Mouse (Mus musculus): ENCODE measurements around the gene Tnfrsf11a. TPM values are rescaled to one million over a fixed set of nuclear protein-coding genes. Genes with fewer than 3 reads are reported as not detected.
A peak's percentile ranks its signal among the peaks of the same experiment; 100 is the strongest.

Tnfrsf11a gene
- polyA plus RNA-seq, 1 experiment from 2014 or later, result 3.8 TPM

GRCm38 (mm10) chr1:105843386-105843785 lies 62.9 kb downstream of the Tnfrsf11a start:
- WGBS, result 7% methylated on average over 12 of the region's 12 CpGs
- H3K36me3 ChIP-seq (ENCODE audit: control insufficient read depth, insufficient read depth, low read length), result no peaks in the 10 kb centered on the region

GRCm38 (mm10) chr1:105843856-105844255 lies 63.3 kb downstream of the Tnfrsf11a start:
- ATAC-seq (ENCODE audit: low FRiP score, low TSS enrichment) (no peak), DNase-seq (ENCODE audit: low spot score) (peak; percentile 11)
- Histone ChIP-seq H3K27ac (replicated peaks) (no peak overlapping the region), H3K9me3 (ENCODE audit: control insufficient read depth, low read length) (no peaks in the 10 kb centered on the region), H3K4me1 (replicated peaks; ENCODE audit: control insufficient read depth, insufficient read depth) (no peaks in the 10 kb centered on the region), H3K27me3 (ENCODE audit: control insufficient read depth, insufficient read depth, low read length) (no peaks in the 10 kb centered on the region), H3K9ac (ENCODE audit: low read length) (no peak overlapping the region), H3K4me3 (ENCODE audit: low read depth, low read length) (no peak overlapping the region), H3K4me2 (replicated peaks; ENCODE audit: low read depth) (0 out of 2 replicates have a peak overlapping the region, but pooled peaks have one; percentile 31), H3K36me3 (ENCODE audit: control insufficient read depth, insufficient read depth, low read length) (no peaks in the 10 kb centered on the region)
- WGBS, result 20% methylated on average over 2 of the region's 2 CpGs
- TF ChIP-seq CTCF (IDR thresholded peaks at IDR 0.05; ENCODE audit: low read depth) (no peak), EP300 (optimal IDR thresholded peaks at IDR 0.05) (no peak)

More at GRCm38 (mm10) chr1:105843386-105843785, 62.9 kb downstream of the Tnfrsf11a start:
- no peak overlapping the region for H3K27ac ChIP-seq (replicated peaks)
- DNase-seq (ENCODE audit: low spot score) (peak; percentile 14), ATAC-seq (ENCODE audit: low FRiP score, low TSS enrichment) (no peak)
- H3K9ac ChIP-seq (ENCODE audit: low read length), result no peak overlapping the region
- H3K27me3 ChIP-seq (ENCODE audit: control insufficient read depth, insufficient read depth, low read length), result no peaks in the 10 kb centered on the region
- peak overlapping the region; percentile 1; the same call in 1 of the 2 replicates for H3K4me2 ChIP-seq (replicated peaks; ENCODE audit: low read depth)
- no peaks in the 10 kb centered on the region for H3K9me3 ChIP-seq (ENCODE audit: control insufficient read depth, low read length)
- no peaks in the 10 kb centered on the region for H3K4me1 ChIP-seq (replicated peaks; ENCODE audit: control insufficient read depth, insufficient read depth)
- no peak overlapping the region for H3K4me3 ChIP-seq (ENCODE audit: low read depth, low read length)
- no peak for TF ChIP-seq CTCF (IDR thresholded peaks at IDR 0.05; ENCODE audit: low read depth)
- TF ChIP-seq EP300 (optimal IDR thresholded peaks at IDR 0.05), result no peak

GRCm38 (mm10) chr1:105844341-105845006 lies 64.0 kb downstream of the Tnfrsf11a start:
- ATAC-seq (ENCODE audit: low FRiP score, low TSS enrichment) (peak; percentile 32; the same call in 1 of the 2 replicates), DNase-seq (ENCODE audit: low spot score) (peak; percentile 18)
- Histone ChIP-seq H3K27me3 (ENCODE audit: control insufficient read depth, insufficient read depth, low read length) (no peaks in the 10 kb centered on the region), H3K9ac (ENCODE audit: low read length) (no peak overlapping the region), H3K36me3 (ENCODE audit: control insufficient read depth, insufficient read depth, low read length) (no peaks in the 10 kb centered on the region), H3K27ac (replicated peaks) (no peak overlapping the region), H3K4me3 (ENCODE audit: low read depth, low read length) (0 out of 2 replicates have a peak overlapping the region, but pooled peaks have one; percentile 6), H3K4me1 (replicated peaks; ENCODE audit: control insufficient read depth, insufficient read depth) (no peaks in the 10 kb centered on the region), H3K4me2 (replicated peaks; ENCODE audit: low read depth) (peak overlapping the region; percentile 31), H3K9me3 (ENCODE audit: control insufficient read depth, low read length) (no peaks in the 10 kb centered on the region)
- WGBS, result 16% methylated on average over 28 of the region's 28 CpGs
- TF ChIP-seq EP300 (optimal IDR thresholded peaks at IDR 0.05), result no peak
- TF ChIP-seq CTCF (IDR thresholded peaks at IDR 0.05; ENCODE audit: low read depth), result no peak

GRCm38 (mm10) chr1:105846431-105846830 lies 65.9 kb downstream of the Tnfrsf11a start:
- Histone ChIP-seq H3K4me3 (ENCODE audit: low read depth, low read length) (no peak overlapping the region), H3K4me1 (replicated peaks; ENCODE audit: control insufficient read depth, insufficient read depth) (no peaks in the 10 kb centered on the region), H3K9me3 (ENCODE audit: control insufficient read depth, low read length) (no peaks in the 10 kb centered on the region), H3K27ac (replicated peaks) (no peak overlapping the region), H3K4me2 (replicated peaks; ENCODE audit: low read depth) (no peak overlapping the region), H3K27me3 (ENCODE audit: control insufficient read depth, insufficient read depth, low read length) (no peaks in the 10 kb centered on the region), H3K36me3 (ENCODE audit: control insufficient read depth, insufficient read depth, low read length) (no peaks in the 10 kb centered on the region), H3K9ac (ENCODE audit: low read length) (no peak overlapping the region)
- 83% methylated on average over 2 of the region's 2 CpGs for WGBS
- no peak for TF ChIP-seq EP300 (optimal IDR thresholded peaks at IDR 0.05)
- no peak for TF ChIP-seq CTCF (IDR thresholded peaks at IDR 0.05; ENCODE audit: low read depth)
- ATAC-seq (ENCODE audit: low FRiP score, low TSS enrichment), result no peak
- no peak for DNase-seq (ENCODE audit: low spot score)

GRCm38 (mm10) chr1:105848806-105849205 lies 68.3 kb downstream of the Tnfrsf11a start:
- no peaks in the 10 kb centered on the region for H3K27me3 ChIP-seq (ENCODE audit: control insufficient read depth, insufficient read depth, low read length)
- no peak overlapping the region for H3K27ac ChIP-seq (replicated peaks)
- no peaks in the 10 kb centered on the region for H3K4me1 ChIP-seq (replicated peaks; ENCODE audit: control insufficient read depth, insufficient read depth)
- no peak overlapping the region for H3K9ac ChIP-seq (ENCODE audit: low read length)
- H3K36me3 ChIP-seq (ENCODE audit: control insufficient read depth, insufficient read depth, low read length), result no peaks in the 10 kb centered on the region
- 85% methylated on average over 8 of the region's 8 CpGs for WGBS
- H3K4me2 ChIP-seq (replicated peaks; ENCODE audit: low read depth), result no peak overlapping the region
- ATAC-seq (ENCODE audit: low FRiP score, low TSS enrichment), result no peak
- no peaks in the 10 kb centered on the region for H3K9me3 ChIP-seq (ENCODE audit: control insufficient read depth, low read length)
- no peak overlapping the region for H3K4me3 ChIP-seq (ENCODE audit: low read depth, low read length)
- no peak for TF ChIP-seq CTCF (IDR thresholded peaks at IDR 0.05; ENCODE audit: low read depth)
- TF ChIP-seq EP300 (optimal IDR thresholded peaks at IDR 0.05), result no peak
- peak; percentile 5 for DNase-seq (ENCODE audit: low spot score)

GRCm38 (mm10) chr1:105851341-105851740 lies 70.8 kb downstream of the Tnfrsf11a start:
- no peak overlapping the region for H3K4me2 ChIP-seq (replicated peaks; ENCODE audit: low read depth)
- no peak overlapping the region for H3K27ac ChIP-seq (replicated peaks)
- H3K4me3 ChIP-seq (ENCODE audit: low read depth, low read length), result no peak overlapping the region
- TF ChIP-seq EP300 (optimal IDR thresholded peaks at IDR 0.05), result no peak
- no peak for TF ChIP-seq CTCF (IDR thresholded peaks at IDR 0.05; ENCODE audit: low read depth)
- ATAC-seq (ENCODE audit: low FRiP score, low TSS enrichment), result no peak
- H3K27me3 ChIP-seq (ENCODE audit: control insufficient read depth, insufficient read depth, low read length), result no peaks in the 10 kb centered on the region
- 90% methylated on average over 2 of the region's 2 CpGs for WGBS
- H3K4me1 ChIP-seq (replicated peaks; ENCODE audit: control insufficient read depth, insufficient read depth), result no peaks in the 10 kb centered on the region
- DNase-seq (ENCODE audit: low spot score), result peak; percentile 5
- no peak overlapping the region for H3K9ac ChIP-seq (ENCODE audit: low read length)
- H3K36me3 ChIP-seq (ENCODE audit: control insufficient read depth, insufficient read depth, low read length), result no peaks in the 10 kb centered on the region
- H3K9me3 ChIP-seq (ENCODE audit: control insufficient read depth, low read length), result no peaks in the 10 kb centered on the region

All from stomach, postnatal 0 days (tissue).